Mouse (Mus musculus) cerebellum, postnatal 36 days (tissue): ENCODE results near the gene Ms4a10.

ENCODE experiments used
- DNase-seq, 2 experiments: peaks; one replicate each; pipeline ENCODE4 v3.0.0; 2021 to 2022; ENCODE audit warnings: mixed read lengths in 2 of 2

The Ms4a10 gene

GRCm38 (mm10) chr19:10974238-10974865 lies at the start of gene Ms4a10:
Gene Ms4a10, minus strand, starts transcription at chr19:10974670.
- no peak for DNase-seq

GRCm38 (mm10) chr19:11022382-11022781 lies 47.9 kb upstream of the Ms4a10 start:
- DNase-seq, result no peak

- no peak for DNase-seq
Observed at GRCm38 (mm10) chr19:11017891-11018290, 43.4 kb upstream of the Ms4a10 start, which contains the start of gene Ms4a18. Gene Ms4a18, minus strand, starts transcription at chr19:11018031.

- DNase-seq, result no peak
Observed at GRCm38 (mm10) chr19:11017251-11017650, 42.8 kb upstream of the Ms4a10 start.

GRCm38 (mm10) chr19:11015998-11016397 lies 41.5 kb upstream of the Ms4a10 start:
- no peak for DNase-seq

GRCm38 (mm10) chr19:11015468-11015867 lies 41.0 kb upstream of the Ms4a10 start:
- DNase-seq, result no peak

- DNase-seq, result no peak
Observed at GRCm38 (mm10) chr19:10993150-10993549, 18.7 kb upstream of the Ms4a10 start, which contains the start of gene Ms4a15. Gene Ms4a15, minus strand, starts transcription at chr19:10993250.

- DNase-seq, result no peak
Observed at GRCm38 (mm10) chr19:10991911-10992310, 17.4 kb upstream of the Ms4a10 start.

GRCm38 (mm10) chr19:10990751-10991150 lies 16.3 kb upstream of the Ms4a10 start:
- no peak for DNase-seq

GRCm38 (mm10) chr19:10988563-10988962 lies 14.1 kb upstream of the Ms4a10 start:
- no peak for DNase-seq

- no peak for DNase-seq
Observed at GRCm38 (mm10) chr19:10985889-10986288, 11.4 kb upstream of the Ms4a10 start.

- no peak for DNase-seq
Observed at GRCm38 (mm10) chr19:10984551-10984950, 10.1 kb upstream of the Ms4a10 start.

GRCm38 (mm10) chr19:10983146-10983545 lies 8.7 kb upstream of the Ms4a10 start:
- DNase-seq, result peak; percentile 46 to 55

GRCm38 (mm10) chr19:10980210-10980609 lies 5.7 kb upstream of the Ms4a10 start:
- no peak for DNase-seq

- peak; percentile 76 to 80 for DNase-seq
Observed at GRCm38 (mm10) chr19:10979184-10980168, 5.0 kb upstream of the Ms4a10 start.

- no peak for DNase-seq
Observed at GRCm38 (mm10) chr19:10976318-10976717, 1.8 kb upstream of the Ms4a10 start.

- DNase-seq, result no peak
Observed at GRCm38 (mm10) chr19:10975187-10975586, 717 bp upstream of the Ms4a10 start.

GRCm38 (mm10) chr19:10973187-10973586 lies 1.3 kb downstream of the Ms4a10 start:
- DNase-seq, result no peak

- DNase-seq, result no peak
Observed at GRCm38 (mm10) chr19:10972660-10973059, 1.8 kb downstream of the Ms4a10 start.

GRCm38 (mm10) chr19:10970457-10970856 lies 4.0 kb downstream of the Ms4a10 start:
- DNase-seq, result no peak

- DNase-seq, result no peak
Observed at GRCm38 (mm10) chr19:10968578-10968977, 5.9 kb downstream of the Ms4a10 start.

- DNase-seq, result no peak
Observed at GRCm38 (mm10) chr19:10965721-10966120, 8.7 kb downstream of the Ms4a10 start.

GRCm38 (mm10) chr19:10959978-10960346 lies 14.5 kb downstream of the Ms4a10 start:
- no peak for DNase-seq
